Mouse (Mus musculus): ENCODE measurements at regions not wholly inside any gene's neighbourhood (a gene's known extent, or its start where the extent isn't known, plus 50 kb on each side); places are given as distances from the start of the nearest gene placed in this dataset.

DNA sequence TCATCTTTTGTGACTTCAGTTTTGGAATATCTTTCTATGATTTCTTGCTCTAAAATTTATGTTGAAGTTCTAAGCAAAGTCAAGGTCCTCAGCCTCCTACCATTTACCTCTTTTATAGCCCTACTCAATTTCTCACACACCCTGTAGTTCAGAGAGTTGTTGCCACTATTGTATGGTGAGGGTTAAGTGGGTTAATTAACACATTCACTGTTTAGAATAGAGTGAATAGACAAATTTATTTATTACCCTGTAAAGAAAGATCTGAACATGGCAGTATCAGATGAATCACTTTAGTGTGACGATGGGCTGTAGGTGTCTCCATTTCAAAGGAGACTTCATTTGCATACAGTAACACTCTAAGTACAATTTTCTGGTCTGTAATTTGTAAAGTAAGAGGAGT lies 577.4 kb upstream of the Igfbp7 start:
- TF ChIP-seq CTCF (IDR thresholded peaks at IDR 0.05; ENCODE audit: borderline replicate concordance, insufficient read depth, low read depth, low read length): no peak
- TF ChIP-seq POLR2A (IDR thresholded peaks at IDR 0.05; ENCODE audit: borderline replicate concordance, insufficient read depth, low read length): no peak

Data from cerebellum, adult 2 months (tissue).